Mouse (Mus musculus) C2C12 (cell line): ENCODE results near the gene Tsfm. TPM values are rescaled to one million over a fixed set of nuclear protein-coding genes. Genes with fewer than 3 reads are reported as not detected.
"Not testable (repeated sequence)": the region's sequence is repeated elsewhere in the genome, so short reads cannot be mapped to it uniquely, and the experiment has no call there.

Experiments
- H3K27me3 ChIP-seq: one replicate; pipeline ENCODE4 v1.6.1; 2011; ENCODE audit not compliant: control insufficient read depth, insufficient read depth, insufficient read length
- H3K36me3 ChIP-seq: one replicate; pipeline ENCODE4 v1.6.1; 2011; ENCODE audit not compliant: control insufficient read depth, insufficient read depth
- H3K4me3 ChIP-seq: one replicate; pipeline ENCODE4 v1.5.1; 2011; ENCODE audit warnings: mild to moderate bottlenecking, control low read depth; ENCODE audit not compliant: poor library complexity, insufficient read depth, severe bottlenecking
- H3K79me2 ChIP-seq: one replicate; pipeline ENCODE4 v1.6.1; 2011; ENCODE audit not compliant: control insufficient read depth, insufficient read depth
- H3K79me3 ChIP-seq: one replicate; pipeline ENCODE4 v1.6.1; 2011; ENCODE audit warnings: low read depth, control low read depth
- H3ac ChIP-seq: one replicate; pipeline ENCODE3; 2011; ENCODE audit warnings: low read depth; ENCODE audit not compliant: control insufficient read depth, insufficient read length
- CEBPB ChIP-seq: IDR thresholded peaks from one replicate; pipeline ENCODE4 v1.6.1; 2011; ENCODE audit warnings: low read depth, mild to moderate bottlenecking, control low read depth, moderate library complexity
- CTCF ChIP-seq: IDR thresholded peaks from one replicate; pipeline ENCODE4 v1.5.1; 2011; ENCODE audit not compliant: control insufficient read depth, insufficient read depth, insufficient read length
- FOSL1 ChIP-seq: IDR thresholded peaks from one replicate; pipeline ENCODE4 v1.8.0; 2011; ENCODE audit warnings: mild to moderate bottlenecking, low read length; ENCODE audit not compliant: poor library complexity, insufficient read depth, severe bottlenecking
- MAX ChIP-seq: IDR thresholded peaks from one replicate; pipeline ENCODE4 v1.6.1; 2011; ENCODE audit warnings: mild to moderate bottlenecking, control low read depth
- MYOD1 ChIP-seq: IDR thresholded peaks from one replicate; pipeline ENCODE4 v1.6.1; 2011; ENCODE audit warnings: low read depth; ENCODE audit not compliant: control insufficient read depth, insufficient read length
- MYOG ChIP-seq: IDR thresholded peaks from one replicate; pipeline ENCODE4 v1.6.1; 2011; ENCODE audit not compliant: control insufficient read depth, insufficient read length; ENCODE audit errors: extremely low read depth
- USF1 ChIP-seq: IDR thresholded peaks from one replicate; pipeline ENCODE4 v1.6.1; 2011; ENCODE audit warnings: low read depth, mild to moderate bottlenecking, control low read depth, moderate library complexity
- polyA plus RNA-seq: library from polyadenylated mRNA; unstranded; fragments of >200 nt; fragmentation: generic; extraction: Trizol; gene quantifications from one replicate; pipeline ENCODE4 v1.2.1, GENCODE M21; 2012; ENCODE audit warnings: missing spikeins

Tsfm gene
- polyA plus RNA-seq, 1 experiment = 66.0 TPM

DNA sequence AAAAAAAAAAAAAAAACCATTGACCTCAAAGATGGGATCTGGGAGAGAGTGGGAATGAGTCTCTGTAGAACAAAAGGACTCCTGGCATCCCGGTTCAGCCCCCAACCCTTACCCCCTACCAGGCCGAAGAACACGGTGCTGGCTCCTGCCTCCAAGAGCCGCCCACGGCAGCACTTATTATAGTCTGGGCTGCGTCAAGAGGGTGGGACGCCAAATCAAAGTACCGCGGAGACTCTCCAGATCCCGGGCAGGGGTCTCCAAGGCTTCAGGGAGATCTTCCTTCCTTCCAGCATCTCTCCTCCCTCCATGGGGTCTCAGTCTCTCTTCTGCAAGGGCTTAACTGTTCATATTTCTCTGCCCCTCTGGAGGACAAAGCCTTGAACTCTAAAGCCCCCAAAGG lies 46.9 kb upstream of the Tsfm start:
- H3K36me3 ChIP-seq = no peaks in the 10 kb centered on the region
- H3K79me3 ChIP-seq = no peaks in the 10 kb centered on the region
- H3K79me2 ChIP-seq = no peaks in the 10 kb centered on the region
- H3K4me3 ChIP-seq = no peak overlapping the region
- no peak overlapping the region for H3ac ChIP-seq
- peaks cover 4% of the 10 kb centered on the region for H3K27me3 ChIP-seq
- TF ChIP-seq MAX (no peak), MYOG (no peak), FOSL1 (no peak), USF1 (no peak), MYOD1 (no peak)

DNA sequence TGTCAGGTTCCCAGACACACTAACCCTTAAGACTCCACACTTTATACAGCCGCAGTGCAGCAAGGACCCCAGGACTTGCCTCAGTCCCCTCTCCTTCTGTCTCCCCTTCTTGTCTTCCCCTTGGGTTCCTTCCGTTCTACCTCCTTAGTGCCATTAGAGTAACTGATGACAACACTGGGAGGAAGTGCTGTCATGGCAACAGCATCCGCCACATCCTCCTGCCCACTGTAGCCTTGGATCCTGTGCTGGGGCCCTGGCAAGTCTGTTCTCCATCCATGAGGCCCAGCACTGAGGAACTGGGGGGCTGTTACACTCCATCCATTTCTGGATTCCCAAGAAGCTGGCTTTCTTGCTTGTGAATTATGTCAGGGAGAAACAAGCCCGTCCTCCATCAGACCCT lies 45.4 kb upstream of the Tsfm start:
- H3K4me3 ChIP-seq = no peak overlapping the region
- peaks cover 4% of the 10 kb centered on the region for H3K27me3 ChIP-seq
- no peak overlapping the region for H3ac ChIP-seq
- H3K79me3 ChIP-seq = no peaks in the 10 kb centered on the region
- no peak for TF ChIP-seq MYOD1
- no peak for TF ChIP-seq USF1
- TF ChIP-seq CEBPB = no peak
- TF ChIP-seq CTCF = no peak
- TF ChIP-seq FOSL1 = no peak
- no peak for TF ChIP-seq MYOG
- TF ChIP-seq MAX = no peak
- no peaks in the 10 kb centered on the region for H3K36me3 ChIP-seq
- H3K79me2 ChIP-seq = no peaks in the 10 kb centered on the region

DNA sequence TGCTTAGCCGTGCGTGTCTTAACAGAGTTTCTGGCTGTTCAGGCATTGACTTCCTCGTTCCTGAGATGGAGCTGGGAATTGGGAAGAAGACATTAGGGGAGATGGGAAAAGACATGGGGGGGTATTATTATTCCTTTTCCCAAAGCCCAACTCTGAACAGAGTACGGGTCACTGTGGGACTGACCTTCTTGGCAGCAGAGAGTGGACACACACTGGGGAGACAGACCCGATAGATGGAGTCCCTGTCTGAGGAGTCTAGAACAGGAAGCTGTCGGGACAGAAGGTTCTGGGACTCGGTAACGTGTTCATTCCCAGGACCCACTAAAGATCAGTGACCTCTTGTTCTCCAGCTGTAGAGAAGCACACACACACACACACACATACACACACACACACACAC lies 45.0 kb upstream of the Tsfm start:
- no peaks in the 10 kb centered on the region for H3K79me3 ChIP-seq
- TF ChIP-seq CTCF = no peak
- no peak for TF ChIP-seq USF1
- TF ChIP-seq CEBPB = no peak
- TF ChIP-seq FOSL1 = no peak
- no peak for TF ChIP-seq MYOD1
- TF ChIP-seq MAX = no peak
- no peak for TF ChIP-seq MYOG
- no peaks in the 10 kb centered on the region for H3K79me2 ChIP-seq
- no peaks in the 10 kb centered on the region for H3K36me3 ChIP-seq
- H3K27me3 ChIP-seq = peaks cover 4% of the 10 kb centered on the region
- no peak overlapping the region for H3ac ChIP-seq
- H3K4me3 ChIP-seq = no peak overlapping the region

DNA sequence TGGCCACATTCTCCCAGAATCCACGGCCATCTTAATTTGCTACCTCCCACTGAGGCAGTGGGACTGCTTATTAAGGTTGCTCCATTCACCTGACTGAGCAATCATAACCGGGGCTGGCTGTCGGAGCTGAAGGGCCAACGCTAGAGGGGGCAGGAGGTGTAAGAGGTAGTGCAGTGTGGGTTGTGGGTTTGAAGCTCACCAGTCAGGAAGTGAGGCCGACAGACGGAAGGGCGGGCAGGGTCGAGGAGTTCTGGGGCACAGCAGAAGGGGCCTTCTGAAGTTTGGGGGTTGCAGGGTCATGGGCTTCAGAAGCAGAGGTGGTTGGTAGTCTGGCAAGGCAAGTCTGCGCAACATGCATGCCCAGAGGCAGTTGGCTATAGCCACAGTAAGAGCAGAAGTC lies 44.4 kb upstream of the Tsfm start, which contains the start of gene Agap2:
Gene Agap2, plus strand, starts transcription at position 205 of the 400 bp plus-strand sequence.
- Histone ChIP-seq H3K79me2 (no peaks in the 10 kb centered on the region), H3K27me3 (peaks cover 1% of the 10 kb centered on the region), H3K79me3 (no peaks in the 10 kb centered on the region), H3K36me3 (no peaks in the 10 kb centered on the region), H3K4me3 (no peak within 1 kb of the TSS), H3ac (no peak within 1 kb of the TSS)
- TF ChIP-seq MYOD1 (no peak), FOSL1 (no peak)

DNA sequence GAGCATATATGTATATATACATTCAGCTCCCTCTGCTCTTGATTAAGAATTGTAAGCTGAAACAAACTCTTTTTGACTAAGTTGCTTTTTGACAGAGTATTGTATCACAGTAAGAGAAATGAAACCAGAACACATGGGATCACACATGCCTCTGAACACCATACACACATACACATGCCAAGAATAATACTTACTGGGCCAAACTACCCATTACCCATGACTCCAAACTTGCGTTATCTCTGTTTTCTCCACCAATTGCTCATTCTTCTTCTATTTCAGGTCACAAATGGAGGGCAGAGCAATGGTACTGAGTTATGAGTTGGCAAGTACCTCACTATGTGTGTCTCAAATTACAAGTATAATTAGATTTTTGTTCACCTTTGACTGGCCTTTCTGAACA lies 43.3 kb upstream of the Tsfm start:
- no peaks in the 10 kb centered on the region for H3K36me3 ChIP-seq
- H3K4me3 ChIP-seq = no peak overlapping the region
- no peak overlapping the region for H3ac ChIP-seq
- peaks cover 8% of the 10 kb centered on the region for H3K79me3 ChIP-seq
- H3K27me3 ChIP-seq = no peaks in the 10 kb centered on the region
- peaks cover 10% of the 10 kb centered on the region for H3K79me2 ChIP-seq
- TF ChIP-seq CTCF (no peak), MYOD1 (no peak), CEBPB (no peak), MYOG (no peak), USF1 (no peak), MAX (no peak), FOSL1 (no peak)

DNA sequence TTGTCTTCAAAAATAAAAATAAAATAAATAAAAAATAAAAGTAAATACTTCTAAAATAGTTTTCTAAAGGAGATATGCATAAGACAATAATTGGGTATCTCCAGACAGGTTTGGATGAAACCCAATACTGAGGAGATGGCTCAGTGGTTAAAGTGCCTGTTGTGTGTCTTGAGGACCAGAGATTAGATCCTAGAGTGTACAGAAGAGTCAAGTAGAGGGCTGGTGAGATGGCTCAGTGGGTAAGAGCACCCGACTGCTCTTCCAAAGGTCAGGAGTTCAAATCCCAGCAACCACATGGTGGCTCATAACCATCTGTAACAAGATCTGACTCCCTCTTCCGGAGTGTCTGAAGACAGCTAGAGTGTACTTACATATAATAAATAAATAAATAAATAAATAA lies 42.3 kb upstream of the Tsfm start:
- H3K4me3 ChIP-seq, H3K27me3 ChIP-seq, H3ac ChIP-seq, H3K36me3 ChIP-seq, H3K79me3 ChIP-seq: not testable (repeated sequence)
- H3K79me2 ChIP-seq = peaks cover 15% of the 10 kb centered on the region

DNA sequence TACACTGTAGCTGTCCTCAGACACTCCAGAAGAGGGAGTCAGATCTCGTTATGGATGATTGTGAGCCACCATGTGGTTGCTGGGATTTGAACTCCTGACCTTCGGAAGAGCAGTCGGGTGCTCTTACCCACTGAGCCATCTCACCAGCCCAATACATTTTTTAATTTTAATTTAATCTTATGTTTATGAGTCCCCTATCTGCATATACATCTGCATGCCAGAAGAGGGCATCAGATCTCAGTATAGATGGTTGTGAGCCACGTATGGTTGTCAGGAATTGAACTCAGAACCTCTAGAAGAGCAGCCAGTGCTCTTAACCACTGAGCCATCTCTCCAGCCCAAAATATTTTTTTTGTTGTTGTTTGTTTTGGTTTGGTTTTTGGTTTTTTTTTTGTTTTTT lies 41.6 kb upstream of the Tsfm start:
- peaks cover 12% of the 10 kb centered on the region for H3K36me3 ChIP-seq
- not testable (repeated sequence) for H3K4me3 ChIP-seq

More for the DNA sequence above, 41.6 kb upstream of the Tsfm start:
- H3K79me2 ChIP-seq = peaks cover 18% of the 10 kb centered on the region
- H3K27me3 ChIP-seq, H3ac ChIP-seq, H3K79me3 ChIP-seq: not testable (repeated sequence)
